Mouse (Mus musculus): ENCODE results near the gene Fam155a. TPM values are rescaled to one million over a fixed set of nuclear protein-coding genes. Genes with fewer than 3 reads are reported as not detected.

Gene Fam155a
- polyA plus RNA-seq, 1 experiment from 2014 or later: 0.93 TPM

DNA sequence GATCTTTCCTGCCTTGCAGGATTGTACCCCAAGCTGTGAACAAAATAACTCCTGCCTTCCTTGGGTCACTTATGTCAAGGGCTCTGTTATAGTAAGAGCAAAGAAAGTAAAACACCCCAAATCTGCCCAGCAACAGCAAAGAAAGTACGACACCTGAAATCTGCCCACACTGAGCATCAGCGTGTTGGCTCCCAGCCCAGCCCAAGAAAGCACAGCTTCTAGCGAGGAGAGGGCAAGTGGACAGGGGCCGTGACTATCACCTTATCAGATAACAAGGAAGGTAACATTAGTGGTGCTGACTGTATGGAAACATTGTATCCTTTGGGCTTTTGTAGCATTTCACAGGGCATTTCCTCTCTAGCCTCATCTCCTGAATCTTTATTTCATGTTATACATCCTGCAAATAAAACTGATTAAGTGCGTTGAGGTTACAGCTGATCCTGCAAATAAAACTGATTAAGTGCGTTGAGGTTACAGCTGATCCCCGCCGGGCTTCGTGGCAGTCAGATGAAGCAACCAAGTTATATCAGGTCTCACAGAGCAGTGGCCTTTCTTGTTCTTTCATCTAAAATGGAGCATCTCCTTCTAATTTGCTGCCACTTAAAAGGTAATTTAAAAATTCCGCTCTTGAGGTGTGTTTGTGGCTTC is 435.6 kb downstream of the Fam155a start:
- Histone ChIP-seq H3K9ac (ENCODE audit: low read length) (no peak overlapping the region), H3K36me3 (ENCODE audit: control insufficient read depth, insufficient read depth, low read length) (no peaks in the 10 kb centered on the region), H3K4me3 (ENCODE audit: low read depth, low read length) (no peak overlapping the region), H3K27ac (replicated peaks) (no peak overlapping the region), H3K4me1 (replicated peaks; ENCODE audit: control insufficient read depth, insufficient read depth) (no peaks in the 10 kb centered on the region), H3K27me3 (ENCODE audit: control insufficient read depth, insufficient read depth, low read length) (no peaks in the 10 kb centered on the region), H3K9me3 (ENCODE audit: control insufficient read depth, low read length) (no peaks in the 10 kb centered on the region), H3K4me2 (replicated peaks; ENCODE audit: low read depth) (no peak overlapping the region)
- no peak for ATAC-seq (ENCODE audit: low FRiP score, low TSS enrichment)
- WGBS: 70% methylated on average over 10 of the region's 10 CpGs
- DNase-seq (ENCODE audit: low spot score): no peak
- TF ChIP-seq EP300 (optimal IDR thresholded peaks at IDR 0.05): no peak
- TF ChIP-seq CTCF (IDR thresholded peaks at IDR 0.05; ENCODE audit: low read depth): no peak

DNA sequence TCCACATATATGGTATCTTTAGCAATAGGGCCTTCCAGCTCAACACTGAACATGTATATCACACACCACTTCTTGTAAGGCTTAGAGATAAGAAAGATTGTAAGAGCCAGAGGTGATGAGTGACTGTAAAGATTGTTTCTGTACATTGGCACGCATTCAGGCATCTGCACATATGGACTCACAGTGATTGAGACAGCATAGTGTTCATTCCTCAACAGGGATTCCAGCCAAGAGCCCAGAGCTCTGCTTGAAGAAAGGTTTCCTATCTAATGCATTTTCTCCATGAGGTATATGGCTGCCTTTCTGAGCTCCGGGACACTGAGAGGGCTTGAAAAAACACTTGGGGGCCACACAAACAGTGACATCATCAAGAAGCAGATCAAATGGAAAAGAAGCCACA is 438.2 kb downstream of the Fam155a start:
- 88% methylated on average over 2 of the region's 2 CpGs for WGBS
- H3K4me2 ChIP-seq (replicated peaks; ENCODE audit: low read depth): no peak overlapping the region
- no peaks in the 10 kb centered on the region for H3K27me3 ChIP-seq (ENCODE audit: control insufficient read depth, insufficient read depth, low read length)
- TF ChIP-seq CTCF (IDR thresholded peaks at IDR 0.05; ENCODE audit: low read depth) (no peak), EP300 (optimal IDR thresholded peaks at IDR 0.05) (no peak)
- H3K4me1 ChIP-seq (replicated peaks; ENCODE audit: control insufficient read depth, insufficient read depth): no peaks in the 10 kb centered on the region
- H3K27ac ChIP-seq (replicated peaks): no peak overlapping the region
- H3K36me3 ChIP-seq (ENCODE audit: control insufficient read depth, insufficient read depth, low read length): no peaks in the 10 kb centered on the region
- H3K9me3 ChIP-seq (ENCODE audit: control insufficient read depth, low read length): no peaks in the 10 kb centered on the region
- H3K9ac ChIP-seq (ENCODE audit: low read length): no peak overlapping the region
- ATAC-seq (ENCODE audit: low FRiP score, low TSS enrichment) (no peak), DNase-seq (ENCODE audit: low spot score) (no peak)
- H3K4me3 ChIP-seq (ENCODE audit: low read depth, low read length): no peak overlapping the region

DNA sequence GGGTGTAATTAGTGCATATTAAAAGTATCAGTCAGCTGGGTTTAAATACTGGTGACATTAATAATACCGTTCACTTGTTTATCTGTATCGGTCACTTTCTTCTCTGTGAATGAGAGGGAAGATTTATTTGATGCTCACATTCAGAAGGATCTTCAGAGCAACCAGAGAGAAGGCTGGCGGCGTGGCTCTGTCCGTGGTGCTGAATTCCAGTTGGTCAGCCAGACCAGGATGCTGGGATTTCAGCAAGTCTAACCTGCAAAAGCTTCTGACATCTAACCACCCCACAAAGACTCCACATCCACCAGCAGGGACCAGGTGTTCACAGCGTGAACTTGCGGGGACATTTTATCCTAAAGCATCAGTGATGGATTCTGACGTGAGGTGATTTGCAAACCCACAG is 461.5 kb downstream of the Fam155a start:
- peak; percentile 67 for DNase-seq (ENCODE audit: low spot score)
- no peak for TF ChIP-seq CTCF (IDR thresholded peaks at IDR 0.05; ENCODE audit: low read depth)
- TF ChIP-seq EP300 (optimal IDR thresholded peaks at IDR 0.05): no peak
- no peaks in the 10 kb centered on the region for H3K27me3 ChIP-seq (ENCODE audit: control insufficient read depth, insufficient read depth, low read length)

DNA sequence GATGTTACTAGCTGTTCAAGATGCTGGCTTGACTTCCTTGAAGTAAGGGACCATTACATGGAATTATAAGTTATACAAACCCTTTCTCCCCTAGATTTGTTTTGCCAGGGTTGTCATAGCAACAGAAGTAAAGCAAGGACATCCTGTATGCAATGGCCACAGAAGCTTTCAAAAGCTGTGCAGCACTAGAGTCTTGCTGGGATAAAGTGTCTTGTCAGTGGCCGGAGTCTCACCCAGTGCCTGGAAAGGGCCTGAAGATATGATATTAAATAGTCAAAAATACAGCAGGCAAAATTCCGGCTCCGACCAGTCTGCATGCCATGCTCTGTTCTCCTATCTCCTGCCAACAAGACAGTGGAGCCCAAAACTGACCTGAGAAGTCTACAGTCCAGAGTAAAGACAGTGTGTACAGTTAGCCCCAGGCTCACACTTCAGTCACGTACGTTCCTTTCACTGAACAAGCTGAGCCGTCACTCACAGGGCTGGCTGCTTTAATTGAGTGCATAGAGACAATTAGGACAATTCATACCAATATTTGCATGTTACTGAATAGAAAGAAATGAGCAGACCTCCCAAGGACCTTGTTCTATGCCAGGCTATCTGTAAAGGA is 467.3 kb downstream of the Fam155a start:
- H3K9ac ChIP-seq (ENCODE audit: low read length): no peak overlapping the region
- H3K4me1 ChIP-seq (replicated peaks; ENCODE audit: control insufficient read depth, insufficient read depth): no peaks in the 10 kb centered on the region
- DNase-seq (ENCODE audit: low spot score): no peak
- H3K4me2 ChIP-seq (replicated peaks; ENCODE audit: low read depth): no peak overlapping the region
- no peak for ATAC-seq (ENCODE audit: low FRiP score, low TSS enrichment)
- TF ChIP-seq EP300 (optimal IDR thresholded peaks at IDR 0.05): no peak
- WGBS: 65% methylated on average over 6 of the region's 6 CpGs
- no peaks in the 10 kb centered on the region for H3K36me3 ChIP-seq (ENCODE audit: control insufficient read depth, insufficient read depth, low read length)
- no peaks in the 10 kb centered on the region for H3K9me3 ChIP-seq (ENCODE audit: control insufficient read depth, low read length)
- no peak overlapping the region for H3K27ac ChIP-seq (replicated peaks)
- no peaks in the 10 kb centered on the region for H3K27me3 ChIP-seq (ENCODE audit: control insufficient read depth, insufficient read depth, low read length)
- H3K4me3 ChIP-seq (ENCODE audit: low read depth, low read length): no peak overlapping the region

More for the DNA sequence above, 461.5 kb downstream of the Fam155a start:
- H3K9me3 ChIP-seq (ENCODE audit: control insufficient read depth, low read length): no peaks in the 10 kb centered on the region
- no peak for ATAC-seq (ENCODE audit: low FRiP score, low TSS enrichment)
- no peaks in the 10 kb centered on the region for H3K4me1 ChIP-seq (replicated peaks; ENCODE audit: control insufficient read depth, insufficient read depth)
- no peak overlapping the region for H3K4me2 ChIP-seq (replicated peaks; ENCODE audit: low read depth)
- no peak overlapping the region for H3K4me3 ChIP-seq (ENCODE audit: low read depth, low read length)
- no peak overlapping the region for H3K27ac ChIP-seq (replicated peaks)
- H3K36me3 ChIP-seq (ENCODE audit: control insufficient read depth, insufficient read depth, low read length): no peaks in the 10 kb centered on the region
- 23% methylated on average over 8 of the region's 8 CpGs for WGBS
- H3K9ac ChIP-seq (ENCODE audit: low read length): no peak overlapping the region

DNA sequence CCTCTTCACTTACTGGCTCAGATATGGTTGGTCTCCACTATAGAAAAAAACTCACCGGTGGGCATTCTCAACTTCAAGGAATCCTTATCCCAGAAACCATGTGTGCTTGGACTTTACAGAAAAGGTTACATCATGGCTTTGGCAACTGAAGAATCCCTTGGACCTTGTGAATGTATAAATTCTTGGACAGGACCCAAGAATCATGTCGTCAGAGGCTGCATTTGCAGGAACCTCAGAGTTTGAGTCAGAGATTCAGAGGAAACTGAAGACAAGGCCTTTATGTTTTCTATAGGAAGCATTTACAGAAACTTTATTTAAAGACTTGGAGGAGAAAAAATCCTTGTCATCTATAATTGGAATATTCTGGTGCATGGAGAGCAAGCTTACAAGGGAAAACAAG is 475.9 kb downstream of the Fam155a start:
- Histone ChIP-seq H3K9ac (ENCODE audit: low read length) (no peak overlapping the region), H3K36me3 (ENCODE audit: control insufficient read depth, insufficient read depth, low read length) (no peaks in the 10 kb centered on the region), H3K4me3 (ENCODE audit: low read depth, low read length) (no peak overlapping the region), H3K9me3 (ENCODE audit: control insufficient read depth, low read length) (no peaks in the 10 kb centered on the region), H3K27ac (replicated peaks) (no peak overlapping the region), H3K27me3 (ENCODE audit: control insufficient read depth, insufficient read depth, low read length) (no peaks in the 10 kb centered on the region), H3K4me1 (replicated peaks; ENCODE audit: control insufficient read depth, insufficient read depth) (no peaks in the 10 kb centered on the region), H3K4me2 (replicated peaks; ENCODE audit: low read depth) (no peak overlapping the region)
- DNase-seq (ENCODE audit: low spot score): no peak
- no peak for ATAC-seq (ENCODE audit: low FRiP score, low TSS enrichment)
- TF ChIP-seq EP300 (optimal IDR thresholded peaks at IDR 0.05): no peak
- no peak for TF ChIP-seq CTCF (IDR thresholded peaks at IDR 0.05; ENCODE audit: low read depth)
- 55% methylated on average over 2 of the region's 2 CpGs for WGBS

DNA sequence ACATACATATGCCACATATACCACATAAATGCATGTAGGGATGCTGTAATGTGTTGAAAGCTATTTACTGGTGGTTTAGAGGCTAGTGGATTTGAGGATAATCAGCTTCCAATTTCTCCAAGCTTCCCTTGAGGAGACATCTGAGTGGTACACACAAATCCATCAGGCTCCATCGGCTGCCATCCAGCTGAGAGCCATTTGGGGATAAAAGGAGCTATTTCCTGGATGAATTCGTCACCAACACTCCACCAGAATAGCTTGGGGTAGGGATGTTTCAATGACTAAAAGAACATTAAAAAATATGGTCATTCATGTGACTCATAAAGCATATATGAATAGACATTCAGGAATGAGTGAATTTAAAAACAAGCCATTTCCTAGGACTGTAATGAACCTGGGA is 478.4 kb downstream of the Fam155a start:
- Histone ChIP-seq H3K27me3 (ENCODE audit: control insufficient read depth, insufficient read depth, low read length) (no peaks in the 10 kb centered on the region), H3K4me2 (replicated peaks; ENCODE audit: low read depth) (no peak overlapping the region), H3K9ac (ENCODE audit: low read length) (no peak overlapping the region), H3K27ac (replicated peaks) (no peak overlapping the region), H3K36me3 (ENCODE audit: control insufficient read depth, insufficient read depth, low read length) (no peaks in the 10 kb centered on the region), H3K4me3 (ENCODE audit: low read depth, low read length) (no peak overlapping the region), H3K9me3 (ENCODE audit: control insufficient read depth, low read length) (no peaks in the 10 kb centered on the region), H3K4me1 (replicated peaks; ENCODE audit: control insufficient read depth, insufficient read depth) (no peaks in the 10 kb centered on the region)
- ATAC-seq (ENCODE audit: low FRiP score, low TSS enrichment) (no peak), DNase-seq (ENCODE audit: low spot score) (no peak)
- WGBS: 65% methylated on average over 2 of the region's 2 CpGs
- TF ChIP-seq CTCF (IDR thresholded peaks at IDR 0.05; ENCODE audit: low read depth) (no peak), EP300 (optimal IDR thresholded peaks at IDR 0.05) (no peak)

Measured in stomach, postnatal 0 days (tissue).